Mouse (Mus musculus): ENCODE results near the gene Far2. TPM values are rescaled to one million over a fixed set of nuclear protein-coding genes. Genes with fewer than 3 reads are reported as not detected.
A peak's percentile ranks its signal among the peaks of the same experiment; 100 is the strongest.
"Not testable (repeated sequence)": the region's sequence is repeated elsewhere in the genome, so short reads cannot be mapped to it uniquely, and the experiment has no call there.

Far2 gene
- total RNA-seq, 2 experiments from 2014 or later: not detected

GRCm38 (mm10) chr6:148117696-148118095 is 70.6 kb downstream of the Far2 start:
- DNase-seq: no peak

- no peak for DNase-seq
Measured at GRCm38 (mm10) chr6:148120703-148121102, 73.6 kb downstream of the Far2 start.

GRCm38 (mm10) chr6:148126851-148127250 is 79.8 kb downstream of the Far2 start:
- DNase-seq: not testable (repeated sequence)

GRCm38 (mm10) chr6:148132314-148132713 is 85.3 kb downstream of the Far2 start:
- no peak for DNase-seq

GRCm38 (mm10) chr6:148133536-148133935 is 86.5 kb downstream of the Far2 start:
- DNase-seq: no peak

GRCm38 (mm10) chr6:148135769-148136382 is 88.8 kb downstream of the Far2 start:
- DNase-seq: peak; percentile 86

GRCm38 (mm10) chr6:148139288-148139995 is 92.4 kb downstream of the Far2 start:
- no peak for DNase-seq

GRCm38 (mm10) chr6:148141874-148142273 is 94.8 kb downstream of the Far2 start:
- no peak for DNase-seq

- DNase-seq: no peak
Measured at GRCm38 (mm10) chr6:148142421-148142820, 95.4 kb downstream of the Far2 start.

GRCm38 (mm10) chr6:148152305-148152704 is 105.2 kb downstream of the Far2 start:
- DNase-seq: not testable (repeated sequence)

- no peak for DNase-seq
Measured at GRCm38 (mm10) chr6:148172904-148173303, 125.8 kb downstream of the Far2 start.

GRCm38 (mm10) chr6:148185694-148186093 is 138.6 kb downstream of the Far2 start:
- DNase-seq: no peak

- DNase-seq: no peak
Measured at GRCm38 (mm10) chr6:148193972-148194701, 147.1 kb downstream of the Far2 start.

- no peak for DNase-seq
Measured at GRCm38 (mm10) chr6:148199177-148199576, 152.1 kb downstream of the Far2 start.

GRCm38 (mm10) chr6:148199729-148200128 is 152.7 kb downstream of the Far2 start:
- DNase-seq: no peak

- DNase-seq: no peak
Measured at GRCm38 (mm10) chr6:148205134-148205533, 158.1 kb downstream of the Far2 start.

- no peak for DNase-seq
Measured at GRCm38 (mm10) chr6:148207522-148207921, 160.5 kb downstream of the Far2 start.

GRCm38 (mm10) chr6:148211391-148211876 is 164.4 kb downstream of the Far2 start:
- DNase-seq: no peak

- DNase-seq: peak; percentile 97
Measured at GRCm38 (mm10) chr6:148211897-148212680, 165.0 kb downstream of the Far2 start, which contains the start of gene Ergic2. TSS of gene Ergic2 (minus strand) at chr6:148212374.

- DNase-seq: peak; percentile 62
Measured at GRCm38 (mm10) chr6:148214765-148215164, 167.7 kb downstream of the Far2 start.

- DNase-seq: no peak
Measured at GRCm38 (mm10) chr6:148216752-148217151, 169.7 kb downstream of the Far2 start.

All from heart, postnatal 4 days (tissue).